In genomic region chr9:53825318-53825717, GRCm38 (mm10) we compare ENCODE assay signal across 10 mouse cellular contexts. TPM values are rescaled to one million over a fixed set of nuclear protein-coding genes. Genes with fewer than 3 reads are reported as not detected.
DNase-seq lines count a peak whose midpoint lies in the region; ATAC-seq and TF ChIP-seq lines count a peak whose summit lies in the region.
"Had no signal": no experiment of that assay in that cellular context is flagged by ENCODE, and none has a peak within 500 bp of the region (broad histone marks: within the 10 kb centered on the region; RNA-seq: fewer than 3 reads in every experiment).

No protein-coding gene starts in this region.

- H3K9me3 ChIP-seq in hindbrain, embryonic 11.5 days (ENCODE audit: control insufficient read depth, low read length) = no peaks in the 10 kb centered on the region
- H3K9me3 ChIP-seq in hindbrain, embryonic 16.5 days (ENCODE audit: control insufficient read depth, low read length) = no peaks in the 10 kb centered on the region
- no peaks in the 10 kb centered on the region for H3K9me3 ChIP-seq in E14TG2a.4 (ENCODE audit: low read length)
- no peaks in the 10 kb centered on the region for H3K9me3 ChIP-seq in midbrain, embryonic 13.5 days
- H3K9me3 ChIP-seq: embryonic facial prominence, embryonic 15.5 days; megakaryocyte, embryonic 14.5 days had no signal

- no peaks in the 10 kb centered on the region for H3K27me3 ChIP-seq in hindbrain, embryonic 11.5 days (ENCODE audit: control insufficient read depth, insufficient read depth, low read length)
- H3K27me3 ChIP-seq in hindbrain, embryonic 16.5 days (replicated peaks; ENCODE audit: control insufficient read depth, insufficient read depth, low read length) = no peaks in the 10 kb centered on the region
- H3K27me3 ChIP-seq in E14TG2a.4 (ENCODE audit: insufficient read depth, low read length) = no peaks in the 10 kb centered on the region
- 0 out of 2 replicates have a peak, but pooled peaks cover 5% of the 10 kb centered on the region for H3K27me3 ChIP-seq in midbrain, embryonic 13.5 days
- H3K27me3 ChIP-seq: embryonic facial prominence, embryonic 15.5 days had no signal

- no peak overlapping the region for H3K4me2 ChIP-seq in hindbrain, embryonic 11.5 days (replicated peaks; ENCODE audit: low read depth, low read length)
- no peak overlapping the region for H3K4me2 ChIP-seq in hindbrain, embryonic 16.5 days (ENCODE audit: low read length)
- no peak overlapping the region for H3K4me2 ChIP-seq in midbrain, embryonic 13.5 days (replicated peaks)
- H3K4me2 ChIP-seq: embryonic facial prominence, embryonic 15.5 days had no signal

- ATAC-seq in hindbrain, embryonic 11.5 days (ENCODE audit: low FRiP score) = no peak
- ATAC-seq in hindbrain, embryonic 16.5 days = no peak
- ATAC-seq in midbrain, embryonic 13.5 days = 0 out of 2 replicates have a peak, but pooled peaks have one; percentile 17

- H3K4me3 ChIP-seq in hindbrain, embryonic 11.5 days (ENCODE audit: low read depth, low read length) = no peak overlapping the region
- no peak overlapping the region for H3K4me3 ChIP-seq in hindbrain, embryonic 16.5 days (ENCODE audit: low read length)
- H3K4me3 ChIP-seq in E14TG2a.4 (replicated peaks; ENCODE audit: low read length) = no peak overlapping the region
- no peak overlapping the region for H3K4me3 ChIP-seq in midbrain, embryonic 13.5 days (replicated peaks)
- H3K4me3 ChIP-seq: embryonic facial prominence, embryonic 15.5 days; megakaryocyte, embryonic 14.5 days had no signal

- TF ChIP-seq CTCF in E14TG2a.4 (conservative IDR thresholded peaks at IDR 0.05; ENCODE audit: low read length) = peak; percentile 88

- no peaks in the 10 kb centered on the region for H3K4me1 ChIP-seq in hindbrain, embryonic 11.5 days (replicated peaks; ENCODE audit: control insufficient read depth, insufficient read depth, low read length)
- no peaks in the 10 kb centered on the region for H3K4me1 ChIP-seq in hindbrain, embryonic 16.5 days (ENCODE audit: control insufficient read depth, insufficient read depth, low read depth, low read length)
- peaks cover 21% of the 10 kb centered on the region for H3K4me1 ChIP-seq in E14TG2a.4 (replicated peaks; ENCODE audit: low read depth, low read length)
- H3K4me1 ChIP-seq in midbrain, embryonic 13.5 days (replicated peaks) = peaks cover 5% of the 10 kb centered on the region; the same call in 1 of the 2 replicates
- H3K4me1 ChIP-seq: embryonic facial prominence, embryonic 15.5 days had no signal

- H3K36me3 ChIP-seq in hindbrain, embryonic 11.5 days (ENCODE audit: control insufficient read depth, insufficient read depth, low read length) = no peaks in the 10 kb centered on the region
- H3K36me3 ChIP-seq in hindbrain, embryonic 16.5 days (ENCODE audit: control insufficient read depth, insufficient read depth, low read length) = no peaks in the 10 kb centered on the region
- H3K36me3 ChIP-seq in E14TG2a.4 (ENCODE audit: insufficient read depth, low read length) = no peaks in the 10 kb centered on the region
- H3K36me3 ChIP-seq in midbrain, embryonic 13.5 days = no peaks in the 10 kb centered on the region
- H3K36me3 ChIP-seq: embryonic facial prominence, embryonic 15.5 days had no signal

- no peak overlapping the region for H3K9ac ChIP-seq in hindbrain, embryonic 11.5 days (ENCODE audit: low read depth, low read length)
- no peak overlapping the region for H3K9ac ChIP-seq in hindbrain, embryonic 16.5 days (ENCODE audit: low read depth, low read length)
- no peak overlapping the region for H3K9ac ChIP-seq in midbrain, embryonic 13.5 days (replicated peaks)
- H3K9ac ChIP-seq: embryonic facial prominence, embryonic 15.5 days had no signal

- DNase-seq in hindbrain, embryonic 11.5 days (ENCODE audit: low spot score) = peak; percentile 78
- DNase-seq in c-Kit-negative CD71-positive TER-119-positive erythroid progenitor cells, embryonic 14.5 days (ENCODE audit: low read depth, low spot score) = peak; percentile 2
- peak; percentile 35 for DNase-seq in hindlimb bud, embryonic 11.5 days (ENCODE audit: extremely low spot score, low read depth, low spot score)
- DNase-seq in urinary bladder, postnatal 10 days (ENCODE audit: low spot score) = no peak
- no peak for DNase-seq in layer of hippocampus, postnatal 25 days (ENCODE audit: extremely low spot score in 1 of 2, low spot score in 1 of 2)

- H3K27ac ChIP-seq in hindbrain, embryonic 11.5 days (ENCODE audit: low read depth, low read length) = no peak overlapping the region
- no peak overlapping the region for H3K27ac ChIP-seq in hindbrain, embryonic 16.5 days (ENCODE audit: low read depth, low read length)
- H3K27ac ChIP-seq in midbrain, embryonic 13.5 days = no peak overlapping the region
- H3K27ac ChIP-seq: embryonic facial prominence, embryonic 15.5 days had no signal

- WGBS in hindbrain, embryonic 11.5 days = 9% methylated on average over 9 of the region's 9 CpGs
- WGBS in hindbrain, embryonic 16.5 days = 7% methylated on average over 9 of the region's 9 CpGs
- WGBS in midbrain, embryonic 13.5 days = 11% methylated on average over 9 of the region's 9 CpGs

RNA-seq across cellular contexts. Expression of gene Sln, which starts 24.6 kb away (rescaled TPM):
- 1.1 and 2.1 TPM in 2 replicates for polyA plus RNA-seq in hindbrain, embryonic 11.5 days (2014; fragmentation: Nextera tagmentation; extraction: Ambion mirVana)
- polyA plus RNA-seq in hindbrain, embryonic 16.5 days (2015; fragmentation: Nextera tagmentation; extraction: Ambion mirVana) = 0.19 and 8.8 TPM in 2 replicates
- 0.16 TPM in 1 of 2 replicates, not detected in the other for polyA plus RNA-seq in midbrain, embryonic 13.5 days (2015; fragmentation: Nextera tagmentation; extraction: Ambion mirVana)
- under 1 TPM in 1 of 2 experiments, not detected in 1; 0.94 TPM for total RNA-seq in layer of hippocampus, postnatal 25 days (2021)

RNA-seq across cellular contexts. Expression of gene Slc35f2, which starts 54.0 kb away (rescaled TPM):
- polyA plus RNA-seq in hindbrain, embryonic 11.5 days (2014; fragmentation: Nextera tagmentation; extraction: Ambion mirVana) = 2.1 and 3.3 TPM in 2 replicates
- polyA plus RNA-seq in hindbrain, embryonic 16.5 days (2015; fragmentation: Nextera tagmentation; extraction: Ambion mirVana) = 20.4 and 23.5 TPM in 2 replicates
- 3.6 and 3.9 TPM in 2 replicates for polyA plus RNA-seq in midbrain, embryonic 13.5 days (2015; fragmentation: Nextera tagmentation; extraction: Ambion mirVana)
- 1 to 10 TPM; 3.7 to 5.2 TPM for total RNA-seq in layer of hippocampus, postnatal 25 days (2021)

Comparison
In these comparisons a context has a peak if more than half of its experiments do, and no peak if none do; other contexts are left out.
1. DNase-seq: peak in hindbrain, embryonic 11.5 days (single experiment), c-Kit-negative CD71-positive TER-119-positive erythroid progenitor cells, embryonic 14.5 days (single experiment) and hindlimb bud, embryonic 11.5 days (single experiment); none in urinary bladder, postnatal 10 days (single experiment) and layer of hippocampus, postnatal 25 days (0 of 2).